Mouse (Mus musculus): ENCODE results near the gene Olfr49.

Olfr49 gene

DNA sequence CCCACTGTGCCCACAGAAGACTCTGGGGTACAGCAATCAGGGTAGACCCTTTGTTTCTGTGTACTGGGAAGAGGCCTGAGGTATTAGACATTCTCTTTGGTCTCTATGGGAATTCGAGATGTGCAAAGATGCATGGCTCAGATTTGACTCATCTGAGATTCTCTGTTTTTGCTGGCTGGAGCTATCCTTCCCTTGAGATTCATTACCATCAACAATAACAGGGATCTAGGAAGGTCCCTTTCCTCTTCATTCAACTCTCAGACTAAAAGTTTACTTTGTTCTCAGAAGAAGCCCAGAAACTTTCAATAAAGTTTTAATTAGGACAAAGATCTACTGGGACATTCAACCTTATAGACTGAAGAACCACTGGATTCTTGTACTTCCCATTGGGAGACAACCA is at the start of gene Olfr49:
Gene Olfr49 (minus strand): TSS at position 101 of the 400 bp plus-strand sequence.
- DNase-seq, result no peak

DNA sequence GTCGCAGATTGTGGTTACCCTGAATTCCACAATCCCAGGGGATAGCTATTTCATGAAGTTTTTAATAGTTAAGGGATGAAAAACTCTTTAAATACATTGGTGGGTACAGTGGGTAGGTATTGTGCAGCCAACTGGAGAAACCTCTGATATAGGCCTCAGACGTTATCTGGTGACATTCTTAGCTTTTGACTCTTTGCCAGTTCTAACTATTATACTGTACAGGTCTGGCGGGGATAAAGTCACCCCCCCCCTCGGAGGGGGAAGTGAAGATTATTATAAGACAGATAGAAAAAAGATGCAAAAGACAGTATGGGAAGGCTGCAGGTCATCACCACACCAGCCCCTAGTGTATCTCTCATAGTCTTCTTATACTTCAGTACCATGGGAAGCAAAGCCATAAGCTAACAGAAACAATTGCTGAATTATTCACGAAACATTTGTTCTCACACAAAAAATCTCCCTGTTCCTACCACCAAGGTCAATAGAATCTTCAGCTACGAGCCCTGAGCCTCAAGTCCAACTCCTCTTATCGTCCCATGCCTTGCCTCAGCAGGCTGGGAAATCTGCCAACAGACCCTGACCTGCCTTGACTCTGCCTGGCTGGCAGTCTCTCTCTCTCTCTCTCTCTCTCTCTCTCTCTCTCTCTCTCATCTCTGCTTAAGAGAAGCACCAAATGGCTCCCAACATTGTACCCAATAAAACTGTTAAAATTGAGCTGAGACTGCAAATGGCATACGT is 48.9 kb upstream of the Olfr49 start:
- DNase-seq, result no peak

DNA sequence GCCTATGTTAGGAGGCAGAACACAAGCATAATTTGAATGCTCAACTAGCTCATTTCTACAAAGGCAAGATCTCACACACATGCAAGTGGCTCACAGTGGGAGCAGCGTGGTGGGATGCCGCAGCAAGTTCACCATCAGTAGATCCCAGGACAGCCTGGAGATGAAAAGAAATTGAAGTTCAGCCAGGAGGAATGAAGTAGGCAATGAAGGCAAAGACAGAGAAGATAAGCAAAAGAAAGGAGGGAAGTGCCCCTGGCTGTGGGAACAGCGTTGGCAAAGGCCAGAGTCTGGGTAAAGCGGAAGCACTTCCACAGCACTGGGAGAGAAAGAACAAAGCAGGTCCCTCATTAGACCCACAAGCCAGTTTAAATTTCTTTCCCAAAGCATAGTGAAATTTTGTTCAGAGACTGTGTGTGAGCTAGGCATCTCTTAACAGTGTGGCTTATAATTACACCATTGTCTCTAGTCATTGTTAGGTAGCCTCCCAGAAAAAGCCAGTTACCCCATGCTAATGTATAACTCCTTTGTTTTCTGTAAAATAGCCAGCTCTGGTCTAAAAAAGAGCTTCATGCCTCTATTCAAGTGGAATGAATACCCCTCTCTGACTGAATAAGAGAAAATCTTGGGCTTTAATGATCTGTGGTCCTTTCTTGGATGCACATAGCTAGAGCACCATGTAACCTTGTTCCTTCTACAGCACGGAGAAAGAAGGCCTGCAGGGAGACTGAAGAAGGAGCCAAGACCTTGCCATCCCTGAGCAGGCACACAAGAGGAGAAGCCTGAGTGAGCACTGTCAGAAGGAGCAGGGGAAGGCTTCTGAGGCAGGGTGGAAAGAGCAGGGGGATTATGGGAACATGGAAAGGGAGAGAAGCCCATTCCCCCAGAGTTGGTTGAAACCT is 47.7 kb upstream of the Olfr49 start:
- DNase-seq, result no peak

DNA sequence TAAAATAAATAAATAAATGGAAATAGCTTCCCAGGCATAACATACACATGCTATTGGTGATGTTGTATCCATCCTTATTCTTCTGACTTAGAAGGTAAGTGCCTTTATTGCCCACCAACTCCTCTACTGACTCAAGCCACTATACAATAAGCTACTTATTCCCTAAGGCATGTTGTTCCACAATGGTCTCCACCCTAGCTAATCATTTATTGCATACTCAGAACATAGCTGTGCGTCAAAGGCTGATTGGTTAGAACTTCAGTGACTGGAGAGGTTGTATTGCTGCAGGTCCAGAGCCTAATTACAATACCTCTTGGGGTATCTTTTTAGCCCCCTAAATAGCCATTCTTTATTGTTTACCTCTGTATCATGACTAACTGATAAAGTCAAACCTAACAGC is 46.4 kb upstream of the Olfr49 start:
- no peak for DNase-seq

DNA sequence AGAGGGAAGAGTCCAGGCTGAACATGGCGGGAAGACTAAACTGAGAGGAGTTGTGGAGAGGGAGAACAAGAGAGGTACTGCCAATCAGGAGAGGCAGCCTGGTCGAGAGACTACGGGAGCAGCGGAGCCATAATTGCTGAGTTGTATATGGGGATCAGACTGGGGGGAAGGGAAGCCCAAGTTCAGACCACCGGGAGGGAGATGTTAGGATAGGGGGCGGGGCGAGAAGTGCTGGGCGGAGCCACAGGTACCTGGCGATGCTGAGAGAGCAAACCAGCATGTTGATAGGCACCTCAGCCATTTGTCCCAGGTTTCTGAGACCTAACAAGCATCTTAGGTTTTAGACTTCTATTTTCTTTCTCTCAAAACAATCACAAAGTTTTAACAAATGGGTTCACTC is 44.5 kb upstream of the Olfr49 start:
- no peak for DNase-seq

DNA sequence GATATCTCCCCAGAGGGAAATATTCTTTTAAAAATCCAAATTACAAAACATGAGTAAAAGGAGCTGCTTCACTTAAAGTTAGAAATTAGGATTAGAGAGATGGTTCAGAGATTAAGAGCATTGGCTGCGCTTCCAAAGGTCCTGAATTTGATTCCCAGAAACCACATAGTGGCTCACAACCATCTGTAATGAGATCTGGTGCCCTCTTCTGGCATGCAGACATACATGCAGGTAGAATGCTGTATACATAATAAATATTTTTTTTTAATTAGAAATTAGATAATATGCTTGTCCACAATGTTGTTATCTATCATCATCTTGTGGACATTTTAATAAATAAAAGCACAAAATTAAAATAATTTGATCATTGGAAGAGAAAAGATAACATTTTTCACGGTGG is 43.8 kb upstream of the Olfr49 start:
- DNase-seq, result no peak

DNA sequence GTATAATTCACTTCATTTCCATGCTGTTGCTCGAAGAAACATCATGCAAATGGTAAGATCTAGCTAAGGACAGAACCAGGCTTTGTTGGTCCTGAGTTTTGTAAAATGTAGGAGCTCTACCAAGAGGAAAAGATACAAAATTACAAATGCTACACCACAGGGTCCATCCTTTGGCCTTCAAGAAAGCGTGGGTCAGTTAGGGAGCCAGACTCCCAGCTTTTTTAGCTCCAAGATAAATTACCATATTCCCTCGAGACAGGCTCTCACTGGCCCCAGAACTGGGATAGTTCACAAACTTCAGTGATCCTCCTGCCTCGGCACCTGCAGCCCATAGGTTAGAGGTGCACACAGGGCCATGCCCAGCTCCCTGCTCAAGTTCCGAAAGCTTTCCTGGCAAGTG is 39.7 kb upstream of the Olfr49 start:
- no peak for DNase-seq

DNA sequence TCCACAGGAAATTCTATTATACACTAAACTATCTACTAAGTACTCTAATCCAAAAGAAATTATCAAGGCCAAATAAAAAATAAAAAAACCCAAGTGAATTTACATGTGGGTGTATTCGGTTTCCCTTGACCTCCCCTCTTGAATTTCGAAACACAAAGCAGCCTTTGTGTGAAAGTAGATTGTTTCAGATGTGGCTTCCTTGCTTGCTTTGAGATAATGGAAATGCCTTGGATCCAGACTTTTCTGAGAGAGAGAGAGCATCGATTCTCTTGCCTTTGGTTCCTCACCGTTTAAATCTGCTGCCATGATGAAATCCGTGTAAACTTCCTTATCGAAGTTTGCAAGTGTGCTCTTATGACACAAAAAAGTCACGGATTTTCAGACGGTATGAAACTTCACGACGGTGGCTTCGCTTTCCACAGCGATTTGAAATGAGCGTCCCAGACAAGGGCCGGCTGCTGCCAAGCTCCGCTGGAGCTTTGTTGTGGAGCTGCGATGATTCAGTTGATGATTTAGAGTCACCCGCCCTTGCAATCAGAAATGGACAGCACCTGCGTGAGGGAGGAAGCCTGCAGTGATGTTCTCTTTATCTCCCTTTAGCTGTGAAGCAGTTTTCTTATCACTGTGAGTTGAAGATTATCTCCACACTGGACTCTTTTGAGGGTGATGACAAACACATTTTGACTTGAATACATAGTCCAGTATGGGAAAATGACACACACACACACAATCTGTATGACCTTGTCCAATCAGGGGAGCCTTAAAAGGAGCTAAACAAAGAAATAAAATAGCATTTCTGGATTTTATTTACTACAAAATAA is 37.0 kb upstream of the Olfr49 start:
- no peak for DNase-seq

DNA sequence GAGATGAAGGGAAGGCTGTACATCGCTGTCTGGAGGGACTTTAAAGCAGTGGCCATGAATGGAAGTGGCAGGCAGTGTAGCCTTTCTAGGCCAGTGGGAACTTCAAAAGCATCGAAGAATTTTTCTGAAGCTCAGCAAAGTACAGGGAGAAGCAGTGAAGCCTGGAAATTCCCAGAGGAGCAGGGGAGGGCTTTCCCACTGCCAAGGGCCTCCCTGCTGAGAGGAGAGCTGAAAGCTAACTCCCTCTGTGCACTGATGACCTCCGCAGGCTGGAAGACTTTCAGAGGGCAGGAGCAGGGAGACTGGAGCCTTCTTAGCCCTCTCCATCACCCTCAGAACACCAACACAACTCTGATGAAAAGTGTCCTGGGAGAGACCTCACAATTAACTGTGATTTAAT is 27.0 kb upstream of the Olfr49 start:
- no peak for DNase-seq

DNA sequence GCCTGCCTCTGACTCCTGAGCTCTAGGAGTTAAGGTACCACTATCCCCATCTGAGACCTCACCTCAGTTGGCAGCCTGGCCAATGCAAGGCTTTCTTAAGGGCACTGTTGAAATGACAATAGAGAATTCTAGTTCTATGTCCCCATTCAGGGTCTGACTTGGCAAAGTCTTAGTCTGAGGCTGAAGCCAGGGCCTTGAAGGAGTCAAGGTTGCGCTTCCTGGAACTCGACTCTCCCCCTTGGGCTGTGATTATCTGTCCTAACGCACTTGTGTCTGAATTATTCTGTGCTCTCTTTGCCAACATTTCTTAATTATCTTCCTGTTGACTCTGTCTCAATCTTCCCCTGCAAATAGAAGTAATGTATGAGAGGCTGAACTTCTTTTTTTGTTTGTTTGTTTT is 15.9 kb upstream of the Olfr49 start:
- no peak for DNase-seq

DNA sequence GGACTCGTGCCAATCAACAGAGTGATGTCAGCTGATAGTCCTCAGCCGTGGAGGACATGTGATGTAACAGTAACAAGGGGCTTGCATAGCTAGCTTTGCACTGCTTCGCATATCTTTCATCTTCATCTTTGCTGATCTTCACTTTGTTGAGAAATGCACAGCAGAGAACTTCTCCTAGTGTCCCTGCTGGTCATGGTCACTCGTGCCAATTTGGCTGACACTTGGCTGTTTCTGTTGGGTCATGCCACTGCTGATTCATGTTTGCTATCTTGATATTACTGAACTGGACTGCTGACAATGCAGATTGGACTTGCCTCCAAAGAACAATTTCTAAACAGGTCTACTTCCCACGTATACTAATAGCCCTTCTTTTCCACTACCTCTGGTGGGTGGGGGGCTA is 15.4 kb upstream of the Olfr49 start:
- no peak for DNase-seq

DNA sequence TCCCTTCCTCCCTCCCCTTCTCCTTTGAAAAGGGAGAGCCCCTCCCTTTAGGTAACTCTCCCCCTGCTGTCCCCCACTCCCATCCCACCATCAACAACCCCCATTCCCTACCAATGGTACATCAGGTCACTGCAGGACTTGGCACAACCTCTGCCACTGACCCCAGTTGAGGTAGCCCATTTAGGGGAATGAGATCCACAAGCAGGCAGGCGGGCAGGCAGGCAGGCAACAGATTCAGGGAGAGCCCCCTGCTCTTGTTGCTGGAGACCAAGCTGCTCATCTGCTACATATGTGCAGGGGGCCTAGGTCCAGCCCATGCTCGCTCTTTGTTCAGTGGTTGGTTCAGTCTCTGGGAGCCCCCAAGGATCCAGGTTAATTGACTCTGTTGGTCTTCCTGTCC is 8.3 kb downstream of the Olfr49 start:
- DNase-seq, result no peak

DNA sequence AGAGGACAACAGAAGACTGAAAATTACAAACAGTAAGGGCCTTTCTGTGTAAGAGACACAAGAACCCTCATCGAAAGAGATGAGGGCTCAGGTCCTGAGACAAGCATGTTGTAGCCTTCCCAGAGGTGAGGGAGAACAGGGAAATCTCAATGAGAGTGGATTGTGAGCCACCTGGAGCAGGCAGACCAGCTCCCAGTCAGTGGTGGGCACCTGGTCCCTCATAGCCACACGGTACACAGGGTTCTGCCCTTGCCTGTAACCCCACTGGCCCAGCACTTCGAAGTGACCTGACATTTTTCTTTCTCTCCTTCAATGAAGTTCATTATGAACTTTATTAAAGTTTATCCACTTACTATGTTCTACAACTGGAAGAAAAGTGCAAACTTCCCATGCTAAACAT is 12.0 kb downstream of the Olfr49 start:
- DNase-seq, result no peak

DNA sequence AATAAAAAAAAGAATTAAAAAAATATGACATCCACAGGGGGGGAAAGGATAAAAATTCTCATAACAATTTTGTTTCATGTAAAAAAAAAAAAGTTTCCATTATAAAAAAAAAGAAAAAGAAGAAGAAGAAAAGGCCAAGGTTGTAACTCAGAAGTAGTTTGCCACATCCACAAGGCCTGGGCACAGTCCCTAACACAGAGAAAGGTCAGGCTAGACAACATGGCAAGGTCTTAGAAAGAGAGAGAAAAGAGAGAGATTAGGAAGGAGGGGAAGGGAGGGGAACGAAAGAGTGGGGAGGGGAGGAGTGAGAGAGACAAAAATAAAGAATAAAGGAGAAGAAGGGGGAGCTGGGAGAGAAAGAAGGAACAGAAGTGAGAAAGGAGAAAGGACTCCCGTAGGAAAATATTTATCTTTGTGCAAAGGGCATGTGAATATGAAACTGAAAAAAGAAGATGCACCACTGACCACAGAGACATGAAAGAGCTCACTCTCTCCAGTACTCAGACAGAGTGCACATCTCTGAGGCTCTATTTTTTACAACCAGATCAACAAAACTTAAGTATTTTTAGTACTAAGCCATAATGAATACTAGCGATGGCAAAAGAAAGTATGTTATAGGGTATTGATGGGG is 12.6 kb downstream of the Olfr49 start:
- no peak for DNase-seq

DNA sequence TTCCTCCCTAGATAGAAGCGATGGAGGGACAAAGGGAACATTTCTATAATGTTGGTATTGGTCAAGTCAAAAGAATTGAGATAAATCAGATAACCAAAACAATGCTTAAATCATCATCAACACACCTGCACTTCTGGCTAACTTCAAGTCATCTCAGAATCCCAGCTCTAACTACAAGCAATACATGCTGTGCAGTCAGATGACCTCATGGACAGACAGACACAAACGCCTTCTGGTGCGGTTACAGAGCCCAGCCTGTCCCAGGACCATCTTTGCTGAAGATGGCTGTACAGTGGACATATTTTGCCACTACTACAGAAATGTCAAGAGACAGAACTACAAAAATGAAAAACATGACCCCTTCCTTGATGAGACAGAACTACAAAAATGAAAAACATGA is 14.3 kb downstream of the Olfr49 start:
- no peak for DNase-seq

DNA sequence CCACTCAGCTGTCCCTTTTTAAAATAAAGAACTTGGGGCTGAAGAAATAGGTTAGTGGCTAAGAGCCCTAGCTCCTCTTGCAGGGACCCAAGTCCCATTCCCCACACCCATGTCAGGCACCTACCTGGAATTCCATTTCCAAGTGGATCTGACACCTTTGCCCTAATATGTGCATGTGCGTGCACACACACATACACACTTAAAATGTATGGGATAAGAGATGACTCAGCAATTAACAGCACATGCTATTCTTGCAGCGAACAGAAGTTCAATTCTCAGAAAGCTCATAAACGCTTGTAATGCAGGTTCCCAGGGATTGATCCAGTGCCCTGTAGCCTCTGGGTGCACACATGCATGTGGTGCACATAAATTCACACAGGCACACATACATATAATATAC is 15.2 kb downstream of the Olfr49 start:
- no peak for DNase-seq

DNA sequence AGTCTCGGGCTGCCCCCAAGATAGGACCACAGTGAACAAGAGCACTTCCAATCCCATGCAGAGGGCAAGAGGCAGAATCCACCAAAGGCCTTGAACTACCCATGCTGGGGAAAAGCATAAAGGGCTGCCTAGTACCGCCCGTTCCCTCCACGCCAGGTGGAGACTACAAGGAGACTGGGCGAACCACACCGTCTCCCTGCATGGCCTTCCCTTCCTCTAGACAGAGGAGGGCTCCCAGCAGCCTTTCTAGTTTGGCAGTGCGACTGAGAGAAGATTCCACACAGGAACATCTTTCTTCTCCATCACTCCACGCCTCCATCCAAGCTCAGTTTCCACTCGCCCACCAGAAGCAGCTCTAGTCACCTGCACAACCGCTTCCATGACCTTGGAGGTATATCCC is 16.8 kb downstream of the Olfr49 start:
- no peak for DNase-seq

DNA sequence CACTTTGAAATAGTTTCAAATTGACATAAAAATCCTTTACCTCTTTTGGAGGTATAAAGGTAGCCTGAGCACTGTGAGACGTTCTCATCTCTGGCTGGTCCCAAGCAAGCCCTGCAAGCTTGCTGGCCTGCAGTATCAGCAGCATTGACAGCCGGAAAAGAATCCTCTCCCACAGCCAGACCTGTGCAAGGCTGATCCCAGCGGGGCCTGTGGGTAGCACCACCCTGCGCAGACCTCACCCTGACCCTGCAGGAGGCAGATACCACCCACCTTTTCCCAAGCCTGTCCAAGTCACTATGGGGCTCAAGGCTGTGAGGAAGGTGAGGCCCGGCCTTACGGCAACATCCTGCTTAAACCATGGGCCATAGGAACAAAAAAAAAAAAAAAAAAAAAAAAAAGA is 18.8 kb downstream of the Olfr49 start:
- no peak for DNase-seq

DNA sequence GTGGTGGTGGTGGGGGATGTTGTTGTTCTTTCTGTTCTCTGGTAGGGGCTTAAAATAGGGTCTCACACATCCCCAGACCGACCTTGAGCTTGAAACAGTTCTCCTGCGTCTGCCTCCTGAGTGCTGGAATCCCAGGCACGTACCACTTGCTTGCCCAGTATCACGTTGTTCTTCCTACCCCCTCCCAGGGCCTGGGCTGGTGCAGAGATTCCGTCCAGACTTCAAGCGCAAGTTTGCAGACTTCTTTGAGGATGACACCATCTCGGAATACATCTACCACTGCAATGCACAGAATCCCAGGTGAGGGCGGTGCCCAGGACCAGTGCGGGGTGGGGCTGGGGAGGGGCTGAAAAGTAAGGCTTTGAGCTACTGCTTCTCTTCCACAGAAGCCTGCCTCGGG is 19.6 kb downstream of the Olfr49 start:
- DNase-seq, result no peak

DNA sequence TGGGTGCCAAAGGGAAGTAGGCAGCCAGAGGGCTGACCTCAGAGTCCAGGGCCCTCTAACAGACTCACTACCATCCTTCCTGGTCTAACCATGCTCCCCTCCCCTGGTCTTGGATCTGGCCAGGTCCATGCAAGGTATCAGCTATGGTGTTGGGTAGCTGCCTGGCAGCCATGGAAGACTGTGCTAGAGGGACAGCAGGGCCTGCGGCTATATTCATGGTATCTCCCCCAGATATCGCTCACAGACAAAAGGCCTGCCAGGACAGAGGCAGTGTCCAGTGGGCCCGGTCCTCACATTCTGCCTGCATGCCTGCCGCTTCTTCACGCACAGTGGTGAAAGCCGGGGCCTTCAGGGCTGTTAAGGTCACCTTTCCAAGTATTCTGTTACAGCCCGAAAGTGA is 20.5 kb downstream of the Olfr49 start:
- DNase-seq, result no peak

DNA sequence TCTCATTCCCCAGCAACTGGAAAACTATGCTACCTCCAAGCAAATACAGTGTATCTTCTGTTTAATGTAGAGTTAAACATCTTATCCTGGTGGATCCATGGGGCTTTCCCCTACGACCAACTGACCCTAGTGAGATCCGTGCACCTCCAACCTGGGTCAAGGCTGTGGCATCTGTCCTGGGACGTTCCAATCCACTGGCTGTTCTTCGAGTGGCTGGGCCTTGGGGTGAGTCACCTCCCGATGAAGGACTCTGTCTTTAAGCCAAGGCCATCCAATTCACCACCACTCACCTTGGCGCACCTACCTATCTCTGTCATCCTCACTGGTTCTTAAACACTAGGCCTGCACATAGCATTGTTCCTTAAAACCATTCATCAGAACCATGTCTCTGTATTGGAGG is 21.6 kb downstream of the Olfr49 start:
- no peak for DNase-seq

DNA sequence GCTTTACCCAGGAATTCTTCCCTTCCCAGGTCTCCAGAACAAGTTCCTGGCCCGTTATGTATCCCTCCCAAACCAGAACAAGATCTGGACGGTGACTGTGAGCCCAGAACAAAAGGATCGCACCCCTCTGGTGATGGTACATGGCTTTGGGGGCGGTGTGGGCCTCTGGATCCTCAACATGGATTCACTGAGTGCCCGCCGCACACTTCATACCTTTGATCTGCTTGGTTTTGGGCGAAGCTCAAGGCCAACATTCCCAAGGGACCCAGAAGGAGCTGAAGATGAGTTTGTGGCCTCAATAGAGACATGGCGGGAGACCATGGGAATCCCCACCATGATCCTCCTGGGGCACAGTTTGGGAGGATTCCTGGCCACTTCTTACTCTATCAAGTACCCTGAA is 22.1 kb downstream of the Olfr49 start:
- no peak for DNase-seq

DNA sequence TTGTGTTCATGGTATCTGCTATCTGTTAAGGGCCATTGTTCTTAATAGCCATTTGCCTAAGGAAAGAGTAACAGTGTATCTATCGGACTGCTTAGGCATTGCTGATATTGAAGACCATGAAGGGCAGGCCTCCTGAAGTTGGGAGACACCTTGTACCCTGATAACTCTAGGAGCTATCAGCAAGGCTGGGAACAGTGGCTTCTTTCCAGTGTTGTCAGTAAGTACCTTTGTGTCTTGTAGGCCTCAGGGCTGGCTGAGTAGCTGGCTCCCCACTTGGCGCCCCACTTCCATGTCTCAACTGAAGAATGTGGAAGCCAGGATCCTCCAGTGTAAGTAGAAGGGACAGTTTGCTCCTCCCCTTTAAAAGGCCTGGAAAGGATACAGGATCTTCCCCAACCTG is 23.4 kb downstream of the Olfr49 start:
- no peak for DNase-seq
